Mouse (Mus musculus): ENCODE results near the gene Car6. TPM values are rescaled to one million over a fixed set of nuclear protein-coding genes. Genes with fewer than 3 reads are reported as not detected.

Gene Car6
- total RNA-seq, 2 experiments from 2014 or later = 0.41 TPM; not detected in 1

Other genes starting within 250 kb of the Car6 start
- 10 to 100 TPM; 34.1 to 41.4 TPM for gene Spsb1, start 246.3 kb downstream of the Car6 start, total RNA-seq (2021)
- 10 to 100 TPM; 35.4 to 48.7 TPM for gene H6pd, start 192.3 kb downstream of the Car6 start, total RNA-seq (2021)
- 10 to 100 TPM; 36.5 to 43.7 TPM for gene Gpr157, start 114.0 kb downstream of the Car6 start, total RNA-seq (2021)
- under 1 TPM in 1 of 2 experiments, not detected in 1; 0.41 TPM for gene Slc2a5, start 82.0 kb downstream of the Car6 start, total RNA-seq (2021)
- gene Slc2a7, start 52.4 kb downstream of the Car6 start, total RNA-seq (2021) = not detected
- 100 to 1,000 TPM; 118 to 148 TPM for gene Eno1, start 35.4 kb upstream of the Car6 start, total RNA-seq (2021)
- 10 to 100 TPM; 39.6 to 46.7 TPM for gene Rere, start 80.3 kb upstream of the Car6 start, total RNA-seq (2021)